Mouse (Mus musculus): ENCODE measurements around the gene Rufy2. TPM values are rescaled to one million over a fixed set of nuclear protein-coding genes. Genes with fewer than 3 reads are reported as not detected.
"Not testable (repeated sequence)": the region's sequence is repeated elsewhere in the genome, so short reads cannot be mapped to it uniquely, and the experiment has no call there.

Rufy2 gene
- total RNA-seq, 1 experiment, result 15.8 TPM

DNA sequence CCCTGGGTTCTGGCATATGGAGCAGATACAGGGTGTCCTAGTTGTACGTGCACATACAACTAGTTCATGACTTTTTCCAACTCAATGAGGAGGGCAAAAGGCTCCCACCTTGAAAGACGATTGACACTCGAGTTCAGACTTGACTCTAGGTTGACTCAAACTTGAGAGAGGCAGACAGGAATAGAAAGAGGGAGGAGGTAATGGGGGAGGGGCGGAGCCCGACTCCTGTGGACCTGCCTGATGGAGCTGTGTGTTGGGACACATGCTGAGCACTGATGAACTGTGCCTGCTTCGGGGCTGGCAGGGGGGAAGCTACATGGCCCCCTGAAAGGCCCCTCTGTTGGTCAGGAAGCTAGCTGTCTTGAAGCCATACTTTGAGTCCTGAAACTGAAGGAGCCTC is 73.0 kb downstream of the Rufy2 start:
- TF ChIP-seq ZNF384 (IDR thresholded peaks at IDR 0.05; ENCODE audit: low read depth, low read length) (no peak), MAFK (IDR thresholded peaks at IDR 0.05; ENCODE audit: insufficient read depth, low read depth, low read length) (no peak), CHD2 (IDR thresholded peaks at IDR 0.05; ENCODE audit: low read depth, low read length) (no peak), ZC3H11A (IDR thresholded peaks at IDR 0.05; ENCODE audit: borderline replicate concordance, low read depth, low read length) (no peak), HCFC1 (IDR thresholded peaks at IDR 0.05; ENCODE audit: borderline replicate concordance, insufficient read depth, low read length) (no peak)
- Histone ChIP-seq H3K9ac (ENCODE audit: insufficient read depth, low read depth, low read length, poor library complexity, severe bottlenecking) (no peak overlapping the region), H3K4me1 (ENCODE audit: control insufficient read depth in 2 of 2, insufficient read depth in 2 of 2, low read length in 2 of 2, poor library complexity in 1 of 2) (peaks cover 7 to 22% of the 10 kb centered on the region in 2 experiments), H3K4me3 (ENCODE audit: insufficient read depth in 1 of 2, low read depth in 1 of 2, low read length in 2 of 2, poor library complexity in 1 of 2, severe bottlenecking in 1 of 2) (no peak overlapping the region), H3K9me3 (ENCODE audit: control insufficient read depth, insufficient read depth, low read depth, low read length) (no peaks in the 10 kb centered on the region), H3K27ac (ENCODE audit: insufficient read depth, low read depth, low read length, poor library complexity, severe bottlenecking) (no peak overlapping the region), H3K36me3 (ENCODE audit: control insufficient read depth, insufficient read depth, low read length, poor library complexity, severe bottlenecking) (no peaks in the 10 kb centered on the region)
- in situ Hi-C loops (cut with MboI; ENCODE audit: low sequenced_read_pairs in 2 of 2, unreplicated experiment in 2 of 2), result no loop called here
- DNase-seq (ENCODE audit: low read depth, low spot score), result no peak

DNA sequence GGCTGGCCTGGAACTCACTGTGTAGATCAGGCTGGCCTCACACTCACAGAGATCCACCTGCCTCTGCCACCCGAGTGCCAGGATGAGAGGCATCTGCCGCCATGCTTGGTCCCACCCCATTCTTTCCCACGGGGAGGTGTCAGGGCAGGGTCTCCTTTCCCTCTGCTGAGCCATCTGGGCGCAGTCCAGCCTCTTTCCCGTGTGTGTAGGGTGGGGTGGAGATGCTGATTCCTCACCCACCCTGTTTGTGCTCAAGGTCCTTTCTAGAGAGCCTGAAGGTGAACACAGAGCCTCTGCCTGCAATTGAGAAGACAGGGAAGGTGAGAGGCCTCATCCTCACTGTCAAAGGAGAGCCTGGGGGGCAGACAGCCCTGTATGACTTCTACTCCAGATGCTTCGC is 74.0 kb downstream of the Rufy2 start:
- DNase-seq (ENCODE audit: low read depth, low spot score); H3K9me3 ChIP-seq (ENCODE audit: control insufficient read depth, insufficient read depth, low read depth, low read length); H3K9ac ChIP-seq (ENCODE audit: insufficient read depth, low read depth, low read length, poor library complexity, severe bottlenecking); H3K27ac ChIP-seq (ENCODE audit: insufficient read depth, low read depth, low read length, poor library complexity, severe bottlenecking); H3K36me3 ChIP-seq (ENCODE audit: control insufficient read depth, insufficient read depth, low read length, poor library complexity, severe bottlenecking); H3K4me3 ChIP-seq (ENCODE audit: insufficient read depth in 1 of 2, low read depth in 1 of 2, low read length in 2 of 2, poor library complexity in 1 of 2, severe bottlenecking in 1 of 2); in situ Hi-C loops (cut with MboI; ENCODE audit: low sequenced_read_pairs in 2 of 2, unreplicated experiment in 2 of 2): not testable (repeated sequence)
- peaks cover 7 to 22% of the 10 kb centered on the region in 2 experiments for H3K4me1 ChIP-seq (ENCODE audit: control insufficient read depth in 2 of 2, insufficient read depth in 2 of 2, low read length in 2 of 2, poor library complexity in 1 of 2)

DNA sequence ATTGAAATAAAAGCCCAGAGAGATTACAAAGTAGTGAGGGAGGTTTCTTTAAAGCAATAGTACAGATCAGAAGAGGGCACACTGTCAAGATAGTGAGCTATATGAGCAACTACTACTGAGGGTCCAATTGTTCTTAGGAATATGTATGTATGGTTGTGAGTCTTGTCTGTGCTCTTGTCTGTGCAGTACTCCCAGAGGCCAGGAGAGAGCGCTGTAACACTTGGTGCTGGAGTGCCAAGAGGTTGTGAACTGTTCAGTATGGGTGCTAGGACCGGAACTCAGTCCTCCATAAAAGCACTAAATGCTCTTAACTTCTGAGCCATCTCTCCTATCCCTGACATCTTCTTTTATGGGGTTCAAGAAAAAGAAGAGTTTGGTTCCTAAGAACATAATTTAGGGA is 74.6 kb downstream of the Rufy2 start:
- Histone ChIP-seq H3K4me1 (ENCODE audit: control insufficient read depth in 2 of 2, insufficient read depth in 2 of 2, low read length in 2 of 2, poor library complexity in 1 of 2) (peaks cover 2 to 19% of the 10 kb centered on the region in 2 experiments), H3K27ac (ENCODE audit: insufficient read depth, low read depth, low read length, poor library complexity, severe bottlenecking) (no peak overlapping the region), H3K4me3 (ENCODE audit: insufficient read depth in 1 of 2, low read depth in 1 of 2, low read length in 2 of 2, poor library complexity in 1 of 2, severe bottlenecking in 1 of 2) (no peak overlapping the region), H3K9me3 (ENCODE audit: control insufficient read depth, insufficient read depth, low read depth, low read length) (no peaks in the 10 kb centered on the region), H3K36me3 (ENCODE audit: control insufficient read depth, insufficient read depth, low read length, poor library complexity, severe bottlenecking) (no peaks in the 10 kb centered on the region), H3K9ac (ENCODE audit: insufficient read depth, low read depth, low read length, poor library complexity, severe bottlenecking) (no peak overlapping the region)
- TF ChIP-seq HCFC1 (IDR thresholded peaks at IDR 0.05; ENCODE audit: borderline replicate concordance, insufficient read depth, low read length) (no peak), ZC3H11A (IDR thresholded peaks at IDR 0.05; ENCODE audit: borderline replicate concordance, low read depth, low read length) (peak; percentile 22; the same call in 1 of the 2 replicates)
- DNase-seq (ENCODE audit: low read depth, low spot score), result peak; percentile 45
- in situ Hi-C loops (cut with MboI; ENCODE audit: low sequenced_read_pairs in 2 of 2, unreplicated experiment in 2 of 2), result no loop called here

DNA sequence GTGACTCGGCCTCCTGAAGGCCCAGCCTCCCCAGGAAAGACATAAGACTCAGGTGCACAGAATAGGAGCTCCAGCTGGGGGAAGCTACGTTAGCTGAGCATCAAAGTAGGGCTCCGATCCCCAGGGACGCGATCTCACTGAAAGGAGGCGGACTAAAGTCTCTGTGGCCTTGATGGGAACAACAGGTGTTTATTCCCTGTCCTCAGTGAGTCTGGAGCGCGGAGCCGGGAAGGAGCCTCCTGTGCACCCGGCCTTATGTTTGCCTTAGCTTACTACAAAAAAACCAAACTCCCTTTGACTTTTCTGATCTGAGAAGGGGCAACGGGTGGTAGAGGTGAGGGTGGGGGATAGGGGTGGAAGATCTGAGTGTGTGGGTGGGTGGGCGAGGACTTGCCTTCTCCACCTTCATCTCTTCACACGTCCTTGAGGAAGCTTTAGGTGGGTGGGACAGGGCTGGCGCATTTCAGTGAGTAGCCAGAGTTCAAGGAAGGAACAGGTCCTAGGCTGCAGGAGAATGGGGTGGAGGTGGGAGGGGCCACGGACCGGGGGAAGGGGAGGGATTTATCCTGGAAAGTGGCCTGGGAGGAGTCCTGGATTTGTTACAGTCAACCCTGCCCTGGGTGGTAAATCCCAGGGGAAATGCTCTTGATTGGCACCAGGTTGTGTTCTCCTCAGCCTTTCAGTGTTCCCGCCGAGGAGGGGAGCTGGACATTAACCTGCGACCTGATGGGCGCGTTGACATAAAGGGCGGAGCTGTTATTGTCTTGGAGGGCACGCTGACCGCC is 77.1 kb downstream of the Rufy2 start:
- no peak overlapping the region for H3K27ac ChIP-seq (ENCODE audit: insufficient read depth, low read depth, low read length, poor library complexity, severe bottlenecking)
- peak; percentile 78 for DNase-seq (ENCODE audit: low read depth, low spot score)
- no peak for TF ChIP-seq ZC3H11A (IDR thresholded peaks at IDR 0.05; ENCODE audit: borderline replicate concordance, low read depth, low read length)
- no peak for TF ChIP-seq HCFC1 (IDR thresholded peaks at IDR 0.05; ENCODE audit: borderline replicate concordance, insufficient read depth, low read length)
- TF ChIP-seq CHD2 (IDR thresholded peaks at IDR 0.05; ENCODE audit: low read depth, low read length), result no peak
- TF ChIP-seq ZNF384 (IDR thresholded peaks at IDR 0.05; ENCODE audit: low read depth, low read length), result no peak
- TF ChIP-seq MAFK (IDR thresholded peaks at IDR 0.05; ENCODE audit: insufficient read depth, low read depth, low read length), result no peak
- no peaks in the 10 kb centered on the region for H3K9me3 ChIP-seq (ENCODE audit: control insufficient read depth, insufficient read depth, low read depth, low read length)
- no peak overlapping the region for H3K9ac ChIP-seq (ENCODE audit: insufficient read depth, low read depth, low read length, poor library complexity, severe bottlenecking)
- H3K4me1 ChIP-seq (ENCODE audit: control insufficient read depth in 2 of 2, insufficient read depth in 2 of 2, low read length in 2 of 2, poor library complexity in 1 of 2), result peaks cover 2 to 19% of the 10 kb centered on the region in 2 experiments; a peak in 3 of 4 replicates
- no peaks in the 10 kb centered on the region for H3K36me3 ChIP-seq (ENCODE audit: control insufficient read depth, insufficient read depth, low read length, poor library complexity, severe bottlenecking)
- in situ Hi-C loops (cut with MboI; ENCODE audit: low sequenced_read_pairs in 2 of 2, unreplicated experiment in 2 of 2), result no loop called here
- peak overlapping the region; percentile 12 to 41; a peak in 3 of 4 replicates for H3K4me3 ChIP-seq (ENCODE audit: insufficient read depth in 1 of 2, low read depth in 1 of 2, low read length in 2 of 2, poor library complexity in 1 of 2, severe bottlenecking in 1 of 2)

- Histone ChIP-seq H3K4me3 (ENCODE audit: insufficient read depth in 1 of 2, low read depth in 1 of 2, low read length in 2 of 2, poor library complexity in 1 of 2, severe bottlenecking in 1 of 2) (no peak within 1 kb of the TSS), H3K36me3 (ENCODE audit: control insufficient read depth, insufficient read depth, low read length, poor library complexity, severe bottlenecking) (no peaks in the 10 kb centered on the region), H3K4me1 (ENCODE audit: control insufficient read depth in 2 of 2, insufficient read depth in 2 of 2, low read length in 2 of 2, poor library complexity in 1 of 2) (peaks cover 0 to 10% of the 10 kb centered on the region in 2 experiments; a peak in 2 of 4 replicates), H3K27ac (ENCODE audit: insufficient read depth, low read depth, low read length, poor library complexity, severe bottlenecking) (no peak within 1 kb of the TSS), H3K9ac (ENCODE audit: insufficient read depth, low read depth, low read length, poor library complexity, severe bottlenecking) (no peak within 1 kb of the TSS), H3K9me3 (ENCODE audit: control insufficient read depth, insufficient read depth, low read depth, low read length) (no peaks in the 10 kb centered on the region)
- DNase-seq (ENCODE audit: low read depth, low spot score), result no peak
- TF ChIP-seq ZNF384 (IDR thresholded peaks at IDR 0.05; ENCODE audit: low read depth, low read length) (no peak), MAFK (IDR thresholded peaks at IDR 0.05; ENCODE audit: insufficient read depth, low read depth, low read length) (no peak), HCFC1 (IDR thresholded peaks at IDR 0.05; ENCODE audit: borderline replicate concordance, insufficient read depth, low read length) (no peak), CHD2 (IDR thresholded peaks at IDR 0.05; ENCODE audit: low read depth, low read length) (no peak), ZC3H11A (IDR thresholded peaks at IDR 0.05; ENCODE audit: borderline replicate concordance, low read depth, low read length) (no peak)
- in situ Hi-C loops (cut with MboI; ENCODE audit: low sequenced_read_pairs in 2 of 2, unreplicated experiment in 2 of 2), result no loop called here
Observed at GRCm38 (mm10) chr10:63059862-63060261, 79.8 kb downstream of the Rufy2 start, which contains the start of gene Pbld1. TSS of gene Pbld1 (plus strand) at chr10:63060162.

All from ES-E14 (cell line).